Mouse (Mus musculus): ENCODE measurements around the gene H1fnt.
A peak's percentile ranks its signal among the peaks of the same experiment; 100 is the strongest.

The H1fnt gene

DNA sequence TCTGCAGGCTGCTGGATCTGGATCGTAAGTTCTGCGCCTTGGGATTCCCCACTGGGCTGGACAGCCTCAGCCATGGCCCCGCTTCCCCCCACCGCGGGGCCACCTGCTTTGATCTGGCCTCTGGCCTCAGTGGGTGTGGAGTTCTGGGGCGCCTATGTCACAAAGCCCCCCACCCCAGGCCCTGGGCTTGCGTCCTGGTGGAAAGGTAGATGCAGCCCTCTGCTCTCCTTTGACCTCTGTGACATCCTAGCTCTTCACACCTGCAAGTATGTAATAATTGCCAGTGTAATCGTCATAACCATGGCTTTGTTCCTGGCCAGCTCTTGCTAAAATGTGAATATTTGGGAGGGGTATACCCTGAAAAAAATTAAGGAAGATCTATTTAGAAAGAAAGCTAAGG is at the start of gene H1fnt:
Gene H1fnt, minus strand, starts transcription at position 101 of the 400 bp plus-strand sequence.
- no peak for DNase-seq (ENCODE audit: low spot score in 2 of 2)

DNA sequence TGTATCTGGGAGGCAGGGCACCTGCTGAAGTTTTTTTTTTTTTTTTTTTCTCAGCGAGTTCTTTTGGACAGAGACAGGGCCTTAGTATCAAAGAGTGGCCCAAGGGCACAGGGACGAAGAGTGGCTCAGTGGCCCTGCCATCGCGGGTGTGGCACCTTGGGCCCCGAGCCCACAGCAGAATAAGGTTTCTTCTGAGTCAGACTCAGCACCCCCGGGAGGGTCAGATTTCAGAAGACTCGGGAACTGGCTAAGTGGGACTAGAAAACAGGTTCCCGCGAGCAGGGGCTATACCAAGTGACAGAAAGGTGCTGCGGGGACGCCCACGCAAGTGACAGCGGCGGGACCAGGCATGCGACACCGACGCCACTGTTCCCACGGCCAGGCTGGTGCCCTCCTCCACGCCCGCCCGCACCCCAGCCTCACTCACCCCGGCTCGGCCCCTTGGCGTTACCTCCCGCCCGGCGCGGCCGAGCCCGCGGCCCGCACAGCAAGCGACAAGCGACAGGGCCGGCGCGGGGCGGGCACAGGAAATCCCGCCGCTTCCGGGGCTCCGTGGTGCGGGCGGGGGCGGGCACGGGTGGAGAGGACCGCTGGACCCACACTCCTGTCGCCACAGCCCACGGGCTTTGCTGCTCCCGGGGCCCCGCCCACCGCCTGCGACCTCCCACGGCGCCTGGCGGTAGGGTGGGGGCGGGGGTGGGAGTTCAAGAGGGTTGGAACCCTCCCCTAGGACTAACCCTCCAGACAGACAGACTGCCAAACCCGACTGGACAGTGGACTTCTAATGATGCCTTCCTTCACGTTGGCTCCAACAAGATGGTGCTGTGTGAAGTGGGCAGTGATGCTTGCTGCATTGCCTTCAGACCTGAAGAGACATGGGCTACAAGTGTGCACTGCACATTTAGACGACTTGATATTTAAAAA is 38.8 kb upstream of the H1fnt start, which contains the start of gene Zfp641:
Gene Zfp641, minus strand, starts transcription at position 534 of the 924 bp plus-strand sequence.
- DNase-seq (ENCODE audit: low spot score in 2 of 2), result peak; percentile 73

DNA sequence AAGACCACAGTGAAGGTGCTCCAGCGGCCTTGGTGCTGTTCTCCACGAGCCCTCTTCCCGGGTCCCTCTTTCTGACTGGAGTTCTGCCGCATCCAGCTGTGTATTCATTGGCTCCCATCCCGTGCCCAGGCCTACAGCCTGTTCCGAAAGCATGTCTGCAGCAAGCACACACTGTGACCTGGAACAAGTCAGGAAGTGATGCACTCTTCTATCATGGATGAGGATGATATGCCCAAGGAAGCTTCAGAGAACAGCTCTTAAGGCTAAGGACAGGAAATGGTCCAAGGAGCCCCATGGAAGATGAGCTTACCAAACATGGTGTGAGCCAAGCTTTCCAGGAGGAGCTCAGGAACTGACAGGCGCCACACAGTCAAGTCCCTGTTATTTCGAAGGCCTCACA is 36.6 kb upstream of the H1fnt start:
- no peak for DNase-seq (ENCODE audit: low spot score in 2 of 2)

DNA sequence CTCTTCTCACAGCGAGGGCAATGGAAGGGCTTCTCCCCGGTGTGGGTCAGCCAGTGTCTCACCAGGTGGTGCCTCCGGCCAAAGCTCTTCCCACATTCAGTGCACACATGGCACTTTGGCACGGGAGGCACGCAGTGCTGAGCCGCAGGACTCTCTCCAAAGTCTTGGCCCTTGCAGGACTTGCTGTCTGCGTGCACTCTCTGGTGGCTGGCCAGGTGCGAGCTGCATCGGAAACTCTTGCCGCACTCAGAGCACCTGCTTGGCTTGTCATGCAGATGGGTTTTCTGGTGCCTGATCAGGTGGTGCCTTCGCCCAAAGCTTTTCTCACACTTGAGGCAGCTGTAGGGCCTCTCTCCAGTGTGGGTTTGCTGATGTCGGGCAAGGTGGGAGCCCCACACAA is 31.5 kb upstream of the H1fnt start:
- DNase-seq (ENCODE audit: low spot score in 2 of 2), result no peak

- no peak for DNase-seq (ENCODE audit: low spot score in 2 of 2)
These were observed 29.3 kb upstream of the H1fnt start for GRCm38 (mm10) chr15:98286418-98286817.

- no peak for DNase-seq (ENCODE audit: low spot score in 2 of 2)
These were observed 683 bp upstream of the H1fnt start for GRCm38 (mm10) chr15:98257776-98258175.

DNA sequence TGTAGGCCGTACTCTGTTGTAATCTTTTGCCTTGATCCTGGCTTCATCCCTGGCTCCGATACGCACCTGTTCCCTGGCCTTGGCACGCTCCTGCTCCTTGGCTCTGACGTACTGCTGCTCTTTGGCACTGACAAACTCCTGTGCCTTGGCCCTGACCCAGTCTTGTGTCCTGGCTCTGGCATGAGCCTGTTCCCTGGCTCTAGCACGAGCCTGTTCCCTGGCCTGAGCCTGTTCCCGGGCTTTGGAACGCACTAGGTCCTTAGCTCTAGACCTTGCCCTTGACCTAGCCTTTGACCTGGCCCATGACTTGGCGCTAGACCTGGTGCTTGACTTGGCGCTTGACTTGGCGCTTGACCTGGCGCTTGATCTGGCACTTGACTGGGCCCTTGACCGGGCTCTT is 822 bp downstream of the H1fnt start:
- no peak for DNase-seq (ENCODE audit: low spot score in 2 of 2)

- DNase-seq (ENCODE audit: low spot score in 2 of 2), result no peak
These were observed 21.7 kb downstream of the H1fnt start for GRCm38 (mm10) chr15:98235442-98235841.

DNA sequence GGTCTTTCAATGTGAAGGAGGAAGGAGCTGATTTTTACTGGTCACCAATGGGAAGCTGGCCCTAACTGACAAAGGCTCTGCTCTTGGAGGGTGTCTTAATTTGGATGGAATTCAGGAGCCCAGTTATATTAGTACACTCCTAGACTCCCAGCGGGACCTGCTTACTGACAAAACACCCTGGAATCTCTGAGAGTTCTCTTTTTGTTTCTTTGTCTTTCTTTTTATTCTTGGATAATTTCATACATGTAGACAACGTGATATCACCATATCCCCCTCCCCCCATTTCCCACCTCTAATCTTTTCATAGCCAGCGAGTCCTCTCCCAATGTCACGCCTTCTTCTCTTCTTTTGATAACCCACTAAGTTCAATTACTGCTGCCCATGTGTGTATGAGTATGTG is 22.7 kb downstream of the H1fnt start, which contains the start of gene Olfr286:
Gene Olfr286, minus strand, starts transcription at position 101 of the 400 bp plus-strand sequence.
- DNase-seq (ENCODE audit: low spot score in 2 of 2), result no peak

GRCm38 (mm10) chr15:98226096-98226495 is 31.0 kb downstream of the H1fnt start:
- DNase-seq (ENCODE audit: low spot score in 2 of 2), result no peak

DNA sequence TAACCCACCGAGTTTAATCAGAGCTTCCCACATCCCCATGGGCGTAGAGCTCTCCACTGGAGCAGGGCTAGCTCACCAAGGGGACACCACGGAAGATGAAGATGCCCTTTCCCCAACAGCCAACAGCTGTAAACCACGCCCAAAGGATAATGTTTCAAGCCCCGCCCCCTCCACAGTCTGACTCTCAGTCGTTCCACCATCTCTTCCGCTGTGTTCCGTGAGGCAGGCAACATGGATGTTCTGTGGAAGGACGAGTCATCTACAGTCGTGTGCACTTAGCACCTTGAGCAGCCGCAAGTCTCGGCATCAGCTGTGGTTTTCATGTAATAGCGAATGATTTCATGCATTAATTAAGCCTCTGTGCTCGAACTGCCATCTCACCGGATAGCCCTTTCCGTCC is 31.5 kb downstream of the H1fnt start:
- no peak for DNase-seq (ENCODE audit: low spot score in 2 of 2)

- no peak for DNase-seq (ENCODE audit: low spot score in 2 of 2)
These were observed 34.7 kb downstream of the H1fnt start for GRCm38 (mm10) chr15:98222377-98222776.

DNA sequence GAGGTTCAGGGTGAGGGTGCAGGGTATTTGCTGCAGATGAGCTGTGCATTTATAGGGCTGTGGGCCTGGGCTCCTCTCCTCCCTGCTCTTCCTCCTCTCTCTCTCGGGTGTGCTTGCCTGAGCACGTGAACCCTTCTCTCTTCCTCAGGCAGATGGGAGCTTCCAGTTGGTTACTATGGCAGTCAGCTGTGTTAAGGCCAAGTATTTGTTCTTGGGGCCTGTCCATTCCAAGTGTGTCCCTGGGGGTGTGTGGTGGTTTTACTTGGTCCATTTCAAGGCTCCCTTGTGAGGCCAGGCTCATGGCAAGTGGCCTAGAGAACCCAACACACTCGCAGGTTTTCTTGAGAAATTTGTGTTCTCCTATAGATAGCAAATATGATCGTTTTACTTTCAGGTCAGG is 36.2 kb downstream of the H1fnt start, which contains the start of the genes Gm44579 and Olfr287:
Gene Gm44579, minus strand, starts transcription at position 101 of the 400 bp plus-strand sequence.
Gene Olfr287, minus strand, starts transcription at position 180 of the 400 bp plus-strand sequence.
- DNase-seq (ENCODE audit: low spot score in 2 of 2), result no peak

DNA sequence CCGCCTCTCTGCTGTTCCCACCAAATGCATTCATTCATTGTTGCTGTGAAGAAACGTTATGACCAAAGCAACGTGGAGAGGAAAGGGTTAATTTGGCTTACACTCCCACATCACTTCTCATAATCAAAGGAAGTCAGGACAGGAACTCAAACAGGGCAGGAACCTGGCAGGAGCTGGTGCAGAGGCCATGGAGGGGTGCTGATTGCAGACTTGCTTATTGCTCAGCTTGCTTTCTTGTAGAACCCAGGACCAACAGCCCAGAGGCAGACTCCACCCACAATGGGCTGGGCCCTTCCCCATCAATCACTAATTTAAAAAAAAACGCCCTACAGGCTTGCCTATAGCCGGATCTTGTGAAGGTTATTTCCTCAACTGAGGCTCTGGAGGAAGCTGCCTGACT is 43.0 kb downstream of the H1fnt start:
- no peak for DNase-seq (ENCODE audit: low spot score in 2 of 2)

DNA sequence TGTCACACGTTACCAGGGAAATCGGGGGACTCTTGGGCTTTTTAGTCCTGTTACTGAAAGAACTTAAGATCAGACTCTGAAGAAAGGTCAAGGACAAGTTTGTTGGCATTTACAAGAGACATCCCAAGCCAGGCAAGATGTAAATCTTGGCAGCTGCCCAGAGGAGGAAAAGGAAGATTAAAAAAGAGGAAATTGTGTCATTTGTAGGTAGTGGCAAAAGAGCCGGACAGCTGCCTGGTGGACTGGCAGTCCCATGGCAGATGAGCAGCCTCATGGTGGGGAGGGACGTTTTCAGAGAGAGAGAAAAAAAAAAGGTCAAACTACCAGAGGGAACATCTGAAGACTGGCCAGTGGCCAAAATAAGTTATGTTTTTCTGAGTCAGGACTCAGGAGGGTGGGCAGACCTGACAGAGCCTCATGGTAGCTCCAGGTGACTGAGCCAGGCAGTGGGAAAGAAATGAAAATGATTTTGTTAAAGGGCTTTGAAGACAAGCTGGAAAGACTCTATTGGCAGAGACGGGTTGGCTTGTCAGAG is 43.7 kb downstream of the H1fnt start:
- no peak for DNase-seq (ENCODE audit: low spot score in 2 of 2)

DNA sequence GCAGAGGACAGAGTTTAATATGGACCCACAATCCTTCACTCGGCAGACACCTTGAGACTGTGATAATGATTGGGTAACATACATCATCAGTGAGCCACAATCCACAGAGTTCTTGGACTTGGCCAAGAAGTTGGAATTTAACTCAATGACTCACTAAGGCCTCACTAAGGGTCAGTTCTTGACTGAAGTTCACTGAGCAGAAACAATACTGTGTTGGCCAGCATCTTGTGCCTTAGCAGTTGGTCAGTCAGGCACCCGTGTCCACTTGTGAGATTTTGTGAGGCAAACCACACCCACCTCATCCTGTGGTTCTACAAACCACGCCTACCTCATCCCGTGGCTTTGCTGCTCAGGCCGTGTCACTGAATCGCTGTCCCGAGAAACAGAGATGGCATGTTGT is 47.4 kb downstream of the H1fnt start:
- no peak for DNase-seq (ENCODE audit: low spot score in 2 of 2)

Data from right cerebral cortex, postnatal 10 days (tissue).